Mouse (Mus musculus) liver, postnatal 0 days (tissue): ENCODE measurements at regions not wholly inside any gene's neighbourhood (a gene's known extent, or its start where the extent isn't known, plus 50 kb on each side); places are given as distances from the start of the nearest gene placed in this dataset.

ENCODE experiments used
- ATAC-seq: fragments of 200-750 bp; cut with Nextera tagmentation; 2 replicates; pipeline ENCODE4 v1.8.0; 2017; ENCODE audit warnings: mild to moderate bottlenecking, moderate library complexity
- DNase-seq: peaks from one replicate; pipeline ENCODE4 v3.0.0-alpha.2; 2016
- H3K27ac ChIP-seq: fragments of 300-500 bp; sonication (generic); 2 replicates; pipeline ENCODE4 v1.5.1; 2014; ENCODE audit warnings: antibody characterized with exemption, moderate library complexity, mild to moderate bottlenecking, low read depth
- H3K27me3 ChIP-seq: fragments of 300-500 bp; sonication (generic); 2 replicates; pipeline ENCODE4 v1.6.1; 2014; ENCODE audit warnings: low read length, control low read depth, mixed read lengths; ENCODE audit not compliant: insufficient read depth
- H3K36me3 ChIP-seq: fragments of 300-500 bp; sonication (generic); replicated peaks from 2 replicates; pipeline ENCODE4 v1.6.1; 2014; ENCODE audit warnings: mild to moderate bottlenecking, control low read depth, low read length, moderate library complexity, mixed read lengths; ENCODE audit not compliant: insufficient read depth
- H3K4me1 ChIP-seq: fragments of 300-500 bp; sonication (generic); 2 replicates; pipeline ENCODE4 v1.6.1; 2014; ENCODE audit warnings: antibody characterized with exemption, mild to moderate bottlenecking, control low read depth; ENCODE audit not compliant: insufficient read depth
- H3K4me2 ChIP-seq: fragments of 300-500 bp; sonication (generic); 2 replicates; pipeline ENCODE4 v1.6.1; 2014; ENCODE audit warnings: low read depth, mild to moderate bottlenecking, low read length, moderate library complexity, mixed read lengths
- H3K4me3 ChIP-seq: fragments of 300-500 bp; sonication (generic); 2 replicates; pipeline ENCODE4 v1.5.1; 2014; ENCODE audit warnings: low read depth, low read length
- H3K9ac ChIP-seq: fragments of 300-500 bp; sonication (generic); replicated peaks from 2 replicates; pipeline ENCODE4 v1.6.1; 2014; ENCODE audit warnings: mild to moderate bottlenecking, moderate library complexity
- H3K9me3 ChIP-seq: fragments of 300-500 bp; sonication (generic); 2 replicates; pipeline ENCODE4 v1.6.1; 2016; ENCODE audit warnings: mild to moderate bottlenecking, control low read depth, low read length, mixed read lengths
- CTCF ChIP-seq: sonication (generic); IDR thresholded peaks from 2 replicates; pipeline ENCODE4 v1.5.1; 2016; ENCODE audit warnings: antibody characterized with exemption, low read depth
- EP300 ChIP-seq: IDR thresholded peaks from 2 replicates; pipeline ENCODE4 v1.6.1; 2016; ENCODE audit warnings: antibody characterized with exemption, low read depth, mild to moderate bottlenecking
- WGBS: fragments of 180-500 bp; shearing (Covaris S2); extraction: QIAGEN DNeasy Blood & Tissue Kit; methylation state at CpG from one replicate; pipeline ENCODE4 v1.1.7; 2014; ENCODE audit not compliant: insufficient replicate concordance; 5-methylcytosine and 5-hydroxymethylcytosine counted together

- no peaks in the 10 kb centered on the region for H3K27me3 ChIP-seq
- no peaks in the 10 kb centered on the region for H3K4me1 ChIP-seq
- no peak overlapping the region for H3K4me3 ChIP-seq
- no peak overlapping the region for H3K27ac ChIP-seq
- no peak overlapping the region for H3K9ac ChIP-seq
- ATAC-seq (no peak), DNase-seq (no peak)
- no peaks in the 10 kb centered on the region for H3K9me3 ChIP-seq
- no peaks in the 10 kb centered on the region for H3K36me3 ChIP-seq
- TF ChIP-seq CTCF (no peak), EP300 (no peak)
- H3K4me2 ChIP-seq = no peak overlapping the region
- 77% methylated on average over 7 of the region's 7 CpGs for WGBS
These were observed 404.0 kb upstream of the Defb41 start for GRCm38 (mm10) chr1:18668901-18669300.

GRCm38 (mm10) chr1:18668265-18668664, 403.3 kb upstream of the Defb41 start:
- no peaks in the 10 kb centered on the region for H3K27me3 ChIP-seq
- no peak overlapping the region for H3K4me2 ChIP-seq
- H3K27ac ChIP-seq = no peak overlapping the region
- 77% methylated on average over 5 of the region's 5 CpGs for WGBS
- no peaks in the 10 kb centered on the region for H3K9me3 ChIP-seq
- ATAC-seq (no peak), DNase-seq (no peak)
- H3K36me3 ChIP-seq = no peaks in the 10 kb centered on the region
- H3K4me1 ChIP-seq = no peaks in the 10 kb centered on the region
- no peak overlapping the region for H3K4me3 ChIP-seq
- TF ChIP-seq EP300 (no peak), CTCF (no peak)
- H3K9ac ChIP-seq = no peak overlapping the region

- H3K27me3 ChIP-seq = no peaks in the 10 kb centered on the region
- H3K4me2 ChIP-seq = no peak overlapping the region
- ATAC-seq (no peak), DNase-seq (no peak)
- H3K9ac ChIP-seq = no peak overlapping the region
- TF ChIP-seq CTCF = no peak
- no peak for TF ChIP-seq EP300
- H3K36me3 ChIP-seq = no peaks in the 10 kb centered on the region
- no peaks in the 10 kb centered on the region for H3K9me3 ChIP-seq
- H3K4me3 ChIP-seq = no peak overlapping the region
- no peaks in the 10 kb centered on the region for H3K4me1 ChIP-seq
- no peak overlapping the region for H3K27ac ChIP-seq
These were observed 375.9 kb upstream of the Defb41 start for GRCm38 (mm10) chr1:18640858-18641257.

GRCm38 (mm10) chr1:18639460-18640300, 374.7 kb upstream of the Defb41 start:
- WGBS = 63% methylated on average over 8 of the region's 8 CpGs

GRCm38 (mm10) chr1:18637334-18637733, 372.4 kb upstream of the Defb41 start:
- H3K27ac ChIP-seq = no peak overlapping the region
- H3K36me3 ChIP-seq = no peaks in the 10 kb centered on the region
- no peaks in the 10 kb centered on the region for H3K27me3 ChIP-seq
- no peak for ATAC-seq
- DNase-seq = no peak
- no peak overlapping the region for H3K4me3 ChIP-seq
- TF ChIP-seq EP300 (no peak), CTCF (no peak)
- no peaks in the 10 kb centered on the region for H3K4me1 ChIP-seq
- no peak overlapping the region for H3K4me2 ChIP-seq
- H3K9me3 ChIP-seq = no peaks in the 10 kb centered on the region
- H3K9ac ChIP-seq = no peak overlapping the region

More at GRCm38 (mm10) chr1:18639460-18640300, 374.7 kb upstream of the Defb41 start:
- no peaks in the 10 kb centered on the region for H3K9me3 ChIP-seq
- TF ChIP-seq CTCF = no peak
- no peak for TF ChIP-seq EP300
- H3K4me1 ChIP-seq = no peaks in the 10 kb centered on the region
- no peaks in the 10 kb centered on the region for H3K36me3 ChIP-seq
- no peak overlapping the region for H3K9ac ChIP-seq
- H3K27me3 ChIP-seq = no peaks in the 10 kb centered on the region
- no peak for DNase-seq
- H3K27ac ChIP-seq = no peak overlapping the region
- no peak for ATAC-seq
- no peak overlapping the region for H3K4me2 ChIP-seq
- H3K4me3 ChIP-seq = no peak overlapping the region

- H3K4me2 ChIP-seq = no peak overlapping the region
- H3K4me1 ChIP-seq = no peaks in the 10 kb centered on the region
- WGBS = 73% methylated on average over 7 of the region's 7 CpGs
- H3K27ac ChIP-seq = no peak overlapping the region
- ATAC-seq (no peak), DNase-seq (no peak)
- no peak overlapping the region for H3K9ac ChIP-seq
- H3K27me3 ChIP-seq = no peaks in the 10 kb centered on the region
- no peak overlapping the region for H3K4me3 ChIP-seq
- no peaks in the 10 kb centered on the region for H3K9me3 ChIP-seq
- TF ChIP-seq CTCF (no peak), EP300 (no peak)
- no peaks in the 10 kb centered on the region for H3K36me3 ChIP-seq
These were observed 345.3 kb upstream of the Defb41 start for GRCm38 (mm10) chr1:18610231-18610630.

GRCm38 (mm10) chr1:18599864-18600263, 334.9 kb upstream of the Defb41 start:
- no peak overlapping the region for H3K4me3 ChIP-seq
- DNase-seq (no peak), ATAC-seq (no peak)
- no peaks in the 10 kb centered on the region for H3K36me3 ChIP-seq
- no peaks in the 10 kb centered on the region for H3K27me3 ChIP-seq
- TF ChIP-seq CTCF (no peak), EP300 (no peak)
- H3K27ac ChIP-seq = no peak overlapping the region
- no peaks in the 10 kb centered on the region for H3K9me3 ChIP-seq
- H3K4me2 ChIP-seq = no peak overlapping the region
- no peaks in the 10 kb centered on the region for H3K4me1 ChIP-seq
- 92% methylated on average over 1 of the region's 1 CpGs for WGBS
- no peak overlapping the region for H3K9ac ChIP-seq
